Mouse (Mus musculus): ENCODE measurements around the gene Gdf9. TPM values are rescaled to one million over a fixed set of nuclear protein-coding genes. Genes with fewer than 3 reads are reported as not detected.
A peak's percentile ranks its signal among the peaks of the same experiment; 100 is the strongest.
"Not testable (repeated sequence)": the region's sequence is repeated elsewhere in the genome, so short reads cannot be mapped to it uniquely, and the experiment has no call there.

Gdf9 gene
- 1 to 10 TPM in 1 of 2 experiments, under 1 TPM in 1; 0.70 to 1.1 TPM for total RNA-seq (2021)
- long read RNA-seq, experiment 1, partial matches to known transcripts = 0 of 5 reads
- long read RNA-seq, experiment 1, other reads (novel, unspliced or antisense) = 5 of 5 reads
- long read RNA-seq, experiment 2 = 0 reads

DNA sequence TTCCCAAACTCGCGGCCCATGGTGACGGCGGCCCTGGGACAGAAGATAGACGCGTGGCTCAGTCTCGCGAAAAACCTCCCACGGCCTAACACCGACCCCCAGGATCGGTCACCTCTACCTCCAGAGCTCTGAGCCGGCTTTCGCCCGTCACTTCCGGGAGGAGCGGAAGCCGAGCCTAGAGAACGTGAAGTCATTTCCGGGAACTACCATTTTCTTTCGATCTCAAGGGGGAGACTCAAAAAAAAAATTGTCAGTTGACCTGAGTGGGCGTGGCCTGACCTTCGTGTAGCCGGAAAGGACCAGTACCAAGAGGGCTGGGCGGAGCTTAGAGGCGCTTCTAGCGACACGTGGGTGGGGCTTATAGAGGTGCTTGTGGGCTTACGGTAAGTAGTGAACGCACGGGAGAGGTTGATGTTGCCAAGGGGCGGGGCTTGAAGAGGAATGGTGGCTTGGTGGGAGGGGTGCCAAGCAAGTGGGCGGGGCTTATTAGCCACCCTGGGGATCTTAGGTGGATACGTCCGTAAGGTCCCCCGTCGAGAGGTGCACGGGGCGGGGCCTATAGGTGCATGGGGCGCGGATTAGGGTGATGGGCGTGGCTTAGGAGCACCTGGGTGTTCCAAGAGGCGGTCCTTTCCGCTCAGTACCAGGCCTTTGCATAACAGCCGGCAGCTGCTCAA lies at the start of gene Gdf9, which contains the start of gene Uqcrq:
Gene Gdf9 (plus strand): TSS at position 354 of the 677 bp plus-strand sequence.
Gene Uqcrq (minus strand): TSS at position 162 of the 677 bp plus-strand sequence.
- DNase-seq = peak; percentile 98

- no peak for DNase-seq
Measured at GRCm38 (mm10) chr11:53383758-53384428, 46.9 kb upstream of the Gdf9 start.

DNA sequence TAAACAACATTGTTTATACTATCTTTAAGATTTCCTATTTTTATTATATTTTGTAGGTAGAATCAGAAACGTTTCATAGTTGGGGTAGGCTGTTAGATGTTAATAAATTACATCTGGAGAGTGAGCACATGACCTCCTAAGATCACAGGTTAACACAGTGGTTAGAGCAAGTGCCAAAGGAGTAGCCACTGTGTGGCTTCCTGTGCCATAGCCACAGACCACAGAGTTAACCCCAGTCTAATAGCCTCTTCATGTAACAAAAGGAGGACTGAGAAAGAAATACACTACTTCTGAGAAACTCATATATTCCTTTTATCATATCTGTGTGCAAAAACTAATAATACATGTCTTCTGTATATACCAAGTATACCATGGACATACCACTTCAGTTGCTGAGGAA lies 37.0 kb upstream of the Gdf9 start:
- DNase-seq = no peak

DNA sequence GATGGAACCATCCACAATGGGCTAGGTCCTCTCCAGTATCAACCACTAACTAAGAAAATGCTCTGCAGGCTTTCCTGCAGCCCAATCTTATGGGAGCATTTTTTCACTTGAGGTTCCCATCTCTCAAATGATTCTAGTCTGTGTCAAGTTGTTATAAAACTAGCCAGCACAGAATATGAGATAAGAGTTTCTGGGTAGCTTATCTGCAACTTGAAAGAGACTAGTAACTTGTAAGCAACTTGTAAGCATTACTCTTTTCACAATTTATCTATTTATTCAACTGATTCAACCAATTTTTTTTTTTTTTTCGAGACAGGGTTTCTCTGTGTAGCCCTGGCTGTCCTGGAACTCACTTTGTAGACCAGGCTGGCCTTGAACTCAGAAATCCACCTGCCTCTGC lies 27.2 kb upstream of the Gdf9 start:
- DNase-seq = no peak

GRCm38 (mm10) chr11:53411738-53412137 lies 19.1 kb upstream of the Gdf9 start:
- DNase-seq = no peak

- no peak for DNase-seq
Measured at GRCm38 (mm10) chr11:53413871-53414270, 17.0 kb upstream of the Gdf9 start.

- no peak for DNase-seq
Measured at GRCm38 (mm10) chr11:53418048-53418447, 12.8 kb upstream of the Gdf9 start.

- no peak for DNase-seq
Measured at GRCm38 (mm10) chr11:53423036-53423435, 7.8 kb upstream of the Gdf9 start, which contains the start of gene Leap2. TSS of gene Leap2 (minus strand) at chr11:53423170.

GRCm38 (mm10) chr11:53424826-53425225 lies 6.0 kb upstream of the Gdf9 start:
- DNase-seq = peak; percentile 70

GRCm38 (mm10) chr11:53425251-53425650 lies 5.6 kb upstream of the Gdf9 start:
- DNase-seq = no peak

DNA sequence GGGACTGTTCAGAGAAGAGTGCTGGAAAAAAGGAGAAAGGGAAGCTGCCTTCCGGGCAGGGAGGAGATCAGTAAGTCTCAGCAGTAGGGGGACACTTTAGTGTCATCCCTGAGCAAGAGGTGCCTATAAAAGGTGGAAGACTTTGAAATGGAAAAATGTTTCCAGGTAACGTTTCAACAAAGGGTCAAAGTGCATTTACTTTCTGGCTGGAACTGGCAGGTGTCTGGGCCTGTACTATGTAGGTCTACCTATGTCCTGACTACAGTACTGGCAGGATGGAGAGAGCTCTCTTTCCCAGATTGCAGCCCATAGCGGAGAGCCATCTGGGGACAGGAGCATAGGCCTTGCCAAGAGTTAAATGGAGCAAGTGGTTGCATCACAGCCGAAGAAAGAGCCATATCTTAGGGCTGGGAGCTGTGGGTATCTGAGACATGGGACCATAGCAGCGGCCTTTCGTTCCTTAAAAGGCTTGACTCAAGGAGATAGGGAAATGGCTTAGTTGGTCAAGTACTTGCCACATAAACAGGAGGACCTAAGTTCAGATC lies 5.0 kb upstream of the Gdf9 start:
- DNase-seq = peak; percentile 37

DNA sequence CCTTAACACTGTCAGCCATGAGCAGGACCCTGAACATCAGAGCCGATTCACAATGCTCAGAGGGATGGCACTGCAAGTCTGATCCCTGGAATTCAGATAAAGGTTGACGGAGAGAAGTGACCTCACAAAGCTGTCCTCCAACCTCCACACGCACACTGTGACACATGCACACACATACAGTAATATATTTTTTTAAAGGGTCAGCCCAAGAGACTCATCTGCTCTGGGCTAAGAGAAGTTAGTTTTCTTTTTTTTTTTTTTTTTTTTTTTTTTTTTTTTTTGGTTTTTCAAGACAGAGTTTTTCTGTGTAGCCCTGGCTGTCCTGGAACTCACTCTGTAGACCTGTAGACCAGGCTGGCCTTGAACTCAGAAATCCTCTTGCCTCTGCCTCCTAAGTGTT lies 3.9 kb upstream of the Gdf9 start:
- not testable (repeated sequence) for DNase-seq

DNA sequence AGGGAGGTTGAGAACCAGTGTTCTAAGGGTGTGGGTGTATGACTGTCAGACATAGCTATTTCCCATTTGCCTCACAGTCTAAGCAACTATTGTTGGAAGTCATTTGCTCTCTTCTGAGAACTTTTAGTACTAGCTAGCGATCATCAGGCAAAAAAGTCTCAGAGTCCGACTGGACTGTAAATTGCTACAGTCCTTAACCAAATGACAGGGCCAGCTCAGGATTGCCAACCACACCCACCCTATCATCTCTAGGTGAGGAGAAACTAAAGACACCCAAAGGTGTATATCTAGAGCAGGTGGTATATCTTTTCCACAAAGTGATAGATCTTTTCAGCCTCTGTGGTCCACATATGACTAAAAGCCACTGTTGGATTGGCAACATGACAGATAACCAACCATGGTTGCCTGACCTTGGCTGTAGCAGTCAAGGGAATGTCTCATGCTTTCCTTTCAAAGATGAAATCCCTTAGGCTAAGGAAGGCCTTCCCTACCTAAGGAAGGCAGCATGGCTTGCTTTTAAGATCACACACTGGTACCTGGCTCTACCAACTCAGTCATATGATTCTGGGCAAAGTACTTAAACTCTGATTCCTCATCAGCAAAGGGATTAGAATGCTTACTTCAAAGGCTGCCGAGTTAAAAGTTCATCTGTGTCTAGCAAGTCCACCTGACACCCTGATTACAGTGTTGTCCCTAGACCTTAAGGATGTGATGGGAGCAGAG lies 2.7 kb upstream of the Gdf9 start:
- no peak for DNase-seq

DNA sequence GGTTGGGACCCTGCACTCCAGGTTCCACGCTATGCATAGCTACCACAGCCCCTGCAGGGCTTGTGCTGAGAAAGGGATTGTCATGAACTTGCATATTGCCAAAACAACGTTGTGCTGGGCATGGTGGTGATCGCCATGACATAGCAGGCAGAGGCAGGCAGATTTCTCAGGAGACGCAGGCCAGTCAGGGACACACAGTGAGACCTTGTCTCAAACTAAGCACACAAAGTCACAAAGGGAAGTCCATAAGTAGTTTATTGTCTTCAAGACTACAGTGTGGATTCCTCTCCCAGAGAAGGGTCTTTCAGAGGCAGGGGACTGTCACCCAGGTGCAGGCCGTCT lies 2.1 kb upstream of the Gdf9 start:
- DNase-seq = no peak

DNA sequence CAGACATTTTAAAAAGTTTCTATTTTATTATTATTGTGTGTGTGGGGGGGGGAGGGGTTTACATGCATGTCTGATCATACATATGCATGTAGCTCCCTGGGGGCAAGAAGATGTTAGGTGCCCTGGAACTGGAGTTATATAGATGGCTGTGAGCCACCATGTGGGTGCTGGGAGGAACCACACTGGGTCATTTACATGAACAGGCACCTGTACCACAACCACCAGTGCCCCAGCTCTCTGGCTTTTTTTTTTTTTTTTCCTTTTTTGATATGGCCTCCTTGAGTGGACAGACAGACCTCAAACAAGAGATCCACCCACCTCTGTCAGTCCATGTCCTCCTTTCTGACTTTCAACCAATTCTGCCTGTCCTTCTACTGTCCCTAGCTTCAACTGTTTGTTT lies 1.6 kb upstream of the Gdf9 start:
- no peak for DNase-seq

DNA sequence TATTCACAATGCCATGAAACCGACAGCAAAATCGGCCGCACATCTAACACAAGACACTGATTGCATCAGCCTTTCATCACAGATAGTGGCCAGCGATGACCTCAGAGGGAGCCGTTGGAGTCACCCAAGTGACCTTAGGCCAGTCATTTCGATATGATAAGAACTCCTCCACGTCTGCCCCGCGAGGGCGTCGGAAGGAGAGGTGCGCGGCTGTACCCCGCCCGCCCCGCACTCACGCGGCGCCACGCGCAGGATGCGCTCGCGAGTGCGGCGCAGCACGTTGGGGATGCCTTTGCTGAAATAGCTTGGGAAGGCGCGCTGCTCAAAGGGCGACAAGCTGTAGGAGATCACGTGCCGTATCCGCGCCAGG lies 538 bp upstream of the Gdf9 start:
- peak; percentile 60 for DNase-seq

DNA sequence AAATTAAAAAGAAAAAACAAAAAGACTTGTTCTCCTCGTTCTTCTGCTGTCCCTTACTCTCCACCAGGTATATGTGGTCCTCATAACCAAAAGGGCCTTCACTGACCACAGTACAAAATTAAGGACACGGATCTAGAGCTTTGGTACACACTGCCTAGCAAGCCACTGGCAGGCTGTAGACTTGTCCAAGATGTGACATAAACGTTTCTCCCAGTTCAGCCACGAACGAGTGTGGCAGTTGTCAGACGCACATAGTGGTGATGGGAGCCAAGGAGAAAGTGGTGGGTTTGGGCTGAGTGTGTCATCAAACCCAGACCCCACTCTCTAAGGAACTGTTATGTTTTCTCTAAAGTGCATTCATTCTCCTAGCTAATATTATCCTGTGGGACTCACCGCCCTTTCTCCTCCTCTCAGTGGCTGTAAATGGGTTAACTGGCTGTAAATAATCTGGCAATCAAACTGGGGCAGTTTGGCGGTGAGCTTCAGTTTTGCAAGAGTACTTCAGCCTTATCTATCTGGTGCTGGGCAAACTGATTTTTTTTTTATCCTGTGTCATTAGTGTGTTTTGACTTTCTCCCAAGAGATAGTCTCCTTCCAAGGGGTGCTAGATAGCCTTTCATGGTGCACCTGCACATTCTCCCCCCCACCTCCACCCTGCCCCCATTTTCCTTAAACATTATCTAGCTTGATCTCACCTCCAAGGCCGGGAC lies 679 bp downstream of the Gdf9 start:
- peak; percentile 46 for DNase-seq

GRCm38 (mm10) chr11:53433057-53433456 lies 2.2 kb downstream of the Gdf9 start:
- DNase-seq = no peak

DNA sequence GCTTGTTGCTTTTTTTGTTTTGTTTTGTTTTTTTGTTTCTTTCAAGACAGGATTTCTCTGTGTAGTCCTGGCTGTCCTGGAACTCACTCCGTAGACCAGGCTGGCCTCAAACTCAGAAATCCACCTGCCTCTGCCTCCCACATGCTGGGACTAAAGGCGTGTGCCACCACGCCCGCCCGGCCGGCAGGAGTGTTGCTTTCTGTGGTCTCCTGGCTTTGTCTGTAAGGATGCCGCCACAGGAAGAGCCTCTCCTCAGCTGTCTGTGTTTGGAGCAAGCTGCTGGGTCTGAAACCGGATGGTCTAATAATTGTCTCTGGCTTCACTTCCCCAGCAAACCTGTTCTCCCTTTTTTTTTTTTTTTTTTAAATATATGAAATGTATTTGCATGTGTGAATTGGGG lies 4.7 kb downstream of the Gdf9 start:
- no peak for DNase-seq

- DNase-seq = no peak
Measured at GRCm38 (mm10) chr11:53436338-53436737, 5.5 kb downstream of the Gdf9 start.

DNA sequence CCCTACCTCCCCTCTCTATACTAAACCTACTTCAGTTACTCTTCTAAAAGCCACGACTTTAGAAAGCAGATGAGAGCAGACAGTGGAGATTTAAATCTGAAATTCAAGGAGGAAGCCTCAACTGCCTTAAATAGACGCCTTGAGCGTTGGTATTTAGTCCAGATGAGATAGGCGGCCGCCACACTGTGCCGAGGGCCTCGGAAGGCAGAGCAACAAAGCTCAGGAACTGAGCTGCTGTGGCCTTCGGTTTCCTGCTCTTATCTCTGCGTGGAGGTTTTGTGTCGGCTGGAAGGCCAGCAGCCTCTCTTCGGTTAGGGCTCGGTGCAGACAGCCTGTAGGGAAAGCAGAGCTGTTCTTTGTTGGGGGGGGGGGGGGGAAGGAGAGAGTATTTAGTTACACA lies 11.1 kb downstream of the Gdf9 start:
- DNase-seq = peak; percentile 61

- peak; percentile 48 for DNase-seq
Measured at GRCm38 (mm10) chr11:53443861-53444260, 13.0 kb downstream of the Gdf9 start.
